Mouse (Mus musculus) natural killer cell, adult 2 months (primary cell): ENCODE measurements around the gene Leng9.
A peak's percentile ranks its signal among the peaks of the same experiment; 100 is the strongest.
"Not testable (repeated sequence)": the region's sequence is repeated elsewhere in the genome, so short reads cannot be mapped to it uniquely, and the experiment has no call there.

Experiments
- DNase-seq, 2 experiments: peaks; one replicate each; pipeline ENCODE4 v3.0.0; 2022; ENCODE audit warnings: low spot score in 2 of 2

Leng9 gene

DNA sequence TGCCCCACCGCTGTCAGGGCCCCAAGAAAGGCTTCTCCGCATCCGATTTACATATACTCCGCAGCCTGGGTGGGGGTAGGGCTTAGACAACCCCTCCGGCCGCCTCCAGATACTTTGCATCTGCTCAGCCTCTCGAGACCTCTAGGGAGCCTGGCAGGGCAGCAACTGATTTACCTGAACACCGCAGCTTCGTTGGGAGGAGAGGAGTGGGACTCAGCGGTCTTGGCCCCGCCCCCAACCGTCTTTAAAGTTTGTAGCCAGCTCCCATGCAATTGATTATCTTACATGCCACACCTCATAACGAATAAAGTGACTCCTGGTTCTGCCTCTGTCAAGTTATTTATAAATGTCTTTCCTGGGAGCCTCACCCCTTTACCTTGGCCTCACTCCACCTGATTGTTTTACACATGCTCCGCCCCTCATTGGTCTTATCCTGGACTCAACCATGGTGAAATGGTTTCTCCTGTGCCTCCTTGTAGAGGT lies at the start of gene Leng9:
TSS of gene Leng9 (minus strand) at position 316 of the 483 bp plus-strand sequence.
- DNase-seq, result peak in 1 of 2 experiments; percentile 61

DNA sequence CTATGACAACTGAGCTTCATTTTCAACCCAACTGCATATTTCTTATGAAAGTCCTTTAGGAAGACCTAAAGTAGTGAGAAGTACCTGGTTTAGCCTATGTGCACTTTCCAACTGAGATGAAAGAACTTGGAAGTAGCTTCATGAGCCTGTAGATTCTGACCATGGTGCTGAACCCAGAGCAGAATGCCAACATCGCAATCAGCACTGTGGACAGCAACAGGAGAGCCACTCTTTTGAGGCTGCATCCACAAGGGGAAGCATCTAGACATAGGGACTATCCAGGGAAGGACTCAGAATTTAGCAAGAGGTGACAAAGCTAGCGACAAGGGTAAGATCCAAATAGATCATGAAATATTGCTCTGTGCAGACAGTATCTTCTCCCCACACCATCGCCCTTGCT lies 28.3 kb upstream of the Leng9 start:
- DNase-seq, result no peak

DNA sequence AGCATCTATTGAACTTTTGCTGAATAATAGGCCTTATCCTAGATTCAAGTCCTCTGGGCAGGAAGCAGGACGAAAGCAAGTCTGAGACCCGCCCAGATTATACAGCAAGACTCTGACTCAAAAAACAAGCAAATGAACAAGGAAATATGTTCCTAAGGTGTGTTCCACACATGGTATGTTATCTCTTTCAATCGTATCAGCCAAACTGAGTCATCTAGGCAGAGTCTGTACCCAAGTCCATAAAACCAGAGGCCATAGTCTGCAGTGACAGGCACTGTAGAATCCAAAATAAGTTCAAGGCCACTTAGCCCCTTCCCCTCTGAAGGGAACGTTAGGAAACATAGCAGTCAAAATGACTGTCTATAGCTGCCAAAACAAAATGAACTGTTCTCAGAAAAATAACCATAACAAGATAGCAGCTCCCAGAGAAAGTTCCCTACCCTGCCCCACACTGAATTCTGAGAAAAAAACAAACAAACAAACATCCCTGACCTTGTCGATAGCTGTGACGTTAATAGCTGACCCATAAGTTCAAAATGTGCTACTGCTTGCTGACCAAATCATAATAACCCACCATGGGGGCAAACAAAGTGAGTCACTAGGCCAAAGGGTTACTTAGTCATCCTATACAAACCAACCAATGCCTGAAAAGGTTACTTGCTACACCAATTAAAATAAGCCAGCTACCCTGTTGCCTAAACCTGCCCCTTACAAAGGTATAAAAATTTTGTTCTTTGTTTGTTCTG lies 20.2 kb upstream of the Leng9 start:
- no peak for DNase-seq

DNA sequence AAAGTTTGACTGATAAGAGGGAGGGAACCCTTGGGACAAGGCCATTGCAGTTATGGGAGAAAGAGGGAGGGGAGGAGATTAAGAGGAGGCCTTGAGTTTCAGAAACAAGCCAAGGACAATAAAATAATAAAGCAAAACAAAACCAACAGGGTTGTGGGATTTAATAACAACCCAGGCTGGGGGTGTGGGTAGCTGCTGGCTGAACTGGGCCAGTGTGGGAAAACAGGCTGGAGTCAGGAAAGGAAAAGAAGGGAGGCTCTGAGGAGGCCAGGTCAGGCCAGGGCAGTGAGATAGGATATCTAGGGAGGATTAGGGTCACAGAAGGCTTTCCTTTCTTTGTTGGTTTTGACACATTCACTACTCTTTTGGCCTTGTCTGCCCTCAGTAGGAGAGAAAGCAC lies 16.9 kb upstream of the Leng9 start:
- DNase-seq, result no peak

DNA sequence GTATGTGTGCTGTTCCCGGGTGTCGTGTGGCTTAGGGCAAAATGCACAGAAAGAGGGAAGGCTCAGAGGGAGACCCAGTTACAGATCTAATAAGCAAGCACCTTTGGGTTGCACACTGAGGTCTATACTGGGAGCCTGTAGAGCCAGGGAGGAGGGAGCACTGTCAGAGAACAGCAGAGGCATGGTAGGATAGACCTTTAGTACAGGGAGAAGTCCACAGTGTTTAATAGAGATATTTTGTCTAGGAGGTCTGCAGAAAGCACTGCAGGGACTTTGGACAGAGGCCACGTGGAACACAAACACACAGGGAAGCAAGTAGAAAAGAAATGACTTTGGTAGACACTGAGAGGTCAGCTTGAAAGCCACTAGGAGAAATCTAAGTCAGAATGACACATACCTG lies 15.1 kb upstream of the Leng9 start:
- no peak for DNase-seq

DNA sequence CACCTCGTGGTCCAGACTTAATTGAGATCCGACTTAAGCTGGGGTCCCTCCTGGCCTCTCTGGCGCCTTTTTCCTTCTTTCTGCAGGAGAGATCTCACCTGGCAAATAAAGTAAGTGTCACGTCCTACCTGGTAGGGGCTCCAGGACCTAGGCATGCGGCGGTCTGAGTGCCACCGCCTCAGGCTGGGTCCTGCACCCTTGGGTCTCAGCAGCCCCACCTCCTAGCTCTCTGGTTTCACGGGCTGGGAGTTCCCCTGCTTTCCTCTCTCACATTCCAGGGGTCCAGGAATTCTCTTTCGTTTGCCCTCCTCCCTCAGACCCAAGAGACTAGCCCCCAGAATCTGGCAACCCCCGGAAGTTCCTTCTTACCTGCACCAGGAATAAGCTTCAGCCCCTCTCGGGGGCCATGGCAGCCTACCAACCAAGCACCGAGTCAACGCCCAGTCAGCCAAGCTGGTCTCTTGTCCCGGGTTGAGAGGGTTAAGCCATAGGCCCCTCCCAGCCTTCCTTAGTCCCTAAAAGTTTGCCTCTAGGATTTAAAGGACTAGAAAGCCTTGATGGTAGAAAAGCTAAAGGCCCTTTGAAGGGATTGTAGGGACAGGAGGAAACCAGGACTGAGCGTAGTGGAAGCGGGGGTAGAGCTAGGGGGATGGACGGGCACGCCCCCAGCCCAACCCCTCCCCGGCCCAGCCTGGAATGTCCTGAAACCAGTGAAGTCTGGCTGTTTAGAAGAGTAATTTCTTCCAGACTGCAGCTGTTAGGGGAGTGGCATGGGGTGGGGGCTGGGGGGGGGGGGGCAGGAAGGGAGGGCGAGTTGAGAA lies 14.1 kb upstream of the Leng9 start, which contains the start of gene Cdc42ep5:
TSS of gene Cdc42ep5 (minus strand) at position 771 of the 821 bp plus-strand sequence.
- DNase-seq, result no peak

DNA sequence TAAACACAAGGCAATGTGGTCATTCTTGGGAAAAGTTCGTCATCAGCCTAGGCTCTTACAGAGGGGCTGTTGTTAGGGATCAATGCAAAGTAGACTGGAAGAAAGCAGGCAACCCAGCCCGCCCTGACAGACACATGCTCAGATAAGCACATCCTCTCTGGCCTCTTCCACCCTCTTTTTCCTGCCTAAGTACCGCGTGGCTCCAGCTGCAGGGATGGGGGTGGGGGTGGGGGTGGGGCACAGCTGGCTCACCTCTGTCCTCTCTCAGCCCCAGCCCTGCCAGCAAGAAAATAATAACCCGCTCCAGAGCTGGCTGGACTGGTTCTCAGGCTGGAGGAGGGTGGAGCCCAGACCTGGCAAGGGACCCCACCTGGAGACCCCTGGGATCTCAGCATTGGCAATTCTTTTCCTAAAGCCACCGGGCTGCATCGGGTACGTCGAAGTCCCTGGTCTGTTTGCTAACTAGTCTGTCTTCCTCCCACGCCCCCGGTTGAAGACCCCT lies 13.4 kb upstream of the Leng9 start:
- DNase-seq, result no peak

DNA sequence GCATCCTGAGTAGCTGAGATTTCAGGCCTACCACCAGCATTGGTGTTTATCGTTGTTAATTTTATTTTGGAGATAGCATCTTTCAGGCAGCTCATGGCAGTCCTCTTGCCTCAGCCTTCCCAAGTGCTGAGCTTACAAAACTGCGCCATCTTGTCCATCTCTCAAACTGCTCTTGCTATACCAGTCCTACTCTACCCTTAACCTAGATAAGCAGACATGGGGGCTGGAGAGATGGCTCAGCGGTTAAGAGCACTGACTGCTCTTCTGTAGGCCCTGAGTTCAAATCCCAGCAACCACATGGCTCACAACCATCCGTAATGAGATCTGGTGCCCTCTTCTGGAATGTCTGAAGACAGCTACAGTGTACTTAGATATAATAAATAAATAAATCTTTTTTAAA lies 11.4 kb upstream of the Leng9 start:
- not testable (repeated sequence) for DNase-seq

DNA sequence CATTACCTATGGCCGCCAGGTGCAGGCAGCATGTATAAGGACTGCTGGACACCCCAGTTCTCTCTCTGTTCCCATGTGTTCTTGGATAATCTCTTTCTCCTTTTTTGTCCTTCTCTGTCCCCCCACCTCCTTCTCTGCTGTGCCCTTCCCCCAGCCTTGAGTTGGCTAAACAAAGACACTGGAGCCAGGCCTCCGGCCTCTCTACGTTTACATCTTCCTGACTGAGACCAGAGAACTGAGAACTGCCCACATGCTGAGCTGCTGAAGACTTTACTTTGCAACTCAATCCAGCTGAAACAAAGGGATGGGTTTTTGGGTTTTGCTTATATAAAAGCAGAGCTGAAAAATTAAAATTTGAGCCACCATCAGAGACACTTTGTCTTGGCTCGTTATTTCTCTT lies 4.8 kb upstream of the Leng9 start:
- DNase-seq, result no peak

DNA sequence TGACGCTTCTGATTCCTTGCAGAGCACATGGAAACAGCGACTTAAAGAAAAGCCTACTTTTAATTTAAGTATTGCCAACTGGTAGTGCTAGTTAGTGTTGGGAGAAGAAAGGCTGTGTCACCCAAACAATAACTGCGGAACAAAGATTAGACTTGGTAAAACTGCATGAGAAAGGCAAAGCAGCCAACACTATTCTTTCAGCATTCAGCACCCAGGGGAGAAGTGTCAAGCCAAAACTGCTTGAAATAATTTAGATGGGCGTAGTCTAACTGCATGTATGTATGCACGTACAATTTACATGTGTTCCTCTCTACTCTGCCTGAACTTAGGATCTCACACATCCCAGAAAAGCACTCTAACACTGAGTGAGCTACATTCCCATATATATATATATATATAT lies 4.2 kb upstream of the Leng9 start:
- DNase-seq, result no peak

DNA sequence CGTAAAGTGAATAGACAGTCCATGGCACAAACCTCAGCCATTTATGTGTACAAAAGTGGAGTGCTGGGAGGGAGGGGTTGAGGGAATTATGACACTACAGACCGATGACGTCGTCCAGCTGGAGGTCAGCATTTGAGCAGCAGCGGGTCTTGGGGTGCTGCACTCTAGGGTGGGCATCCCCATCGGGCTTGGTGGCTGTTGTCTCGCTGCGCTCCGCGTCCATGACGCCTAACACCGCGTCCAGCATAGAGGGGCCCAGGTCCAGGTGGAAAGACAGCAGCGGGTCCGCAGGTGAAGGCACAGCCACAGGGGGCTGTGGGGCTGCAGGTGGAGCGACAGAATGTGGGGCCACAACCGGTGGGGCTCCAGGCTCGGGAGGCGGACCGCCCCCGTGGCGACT lies 1.1 kb upstream of the Leng9 start:
- DNase-seq, result no peak

DNA sequence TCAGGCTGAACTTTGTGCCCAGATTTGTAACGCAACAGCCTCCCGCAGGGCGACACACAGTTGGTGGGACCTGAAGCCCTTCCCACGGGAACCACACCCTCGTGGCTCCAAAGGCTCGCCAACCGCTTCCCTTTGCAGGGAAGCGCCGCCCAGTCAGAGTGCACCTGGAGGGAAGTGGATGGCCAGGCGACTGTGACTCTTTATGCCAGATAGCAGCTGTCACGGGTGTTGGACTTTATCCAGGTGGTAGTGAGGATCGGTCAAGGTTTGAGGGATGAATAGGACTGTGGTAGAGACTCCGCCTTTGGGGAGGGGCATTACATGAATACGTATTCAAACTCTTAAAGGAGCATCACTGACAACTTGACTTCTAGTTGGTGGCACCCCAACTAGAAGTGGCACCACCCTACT lies 642 bp upstream of the Leng9 start:
- no peak for DNase-seq

DNA sequence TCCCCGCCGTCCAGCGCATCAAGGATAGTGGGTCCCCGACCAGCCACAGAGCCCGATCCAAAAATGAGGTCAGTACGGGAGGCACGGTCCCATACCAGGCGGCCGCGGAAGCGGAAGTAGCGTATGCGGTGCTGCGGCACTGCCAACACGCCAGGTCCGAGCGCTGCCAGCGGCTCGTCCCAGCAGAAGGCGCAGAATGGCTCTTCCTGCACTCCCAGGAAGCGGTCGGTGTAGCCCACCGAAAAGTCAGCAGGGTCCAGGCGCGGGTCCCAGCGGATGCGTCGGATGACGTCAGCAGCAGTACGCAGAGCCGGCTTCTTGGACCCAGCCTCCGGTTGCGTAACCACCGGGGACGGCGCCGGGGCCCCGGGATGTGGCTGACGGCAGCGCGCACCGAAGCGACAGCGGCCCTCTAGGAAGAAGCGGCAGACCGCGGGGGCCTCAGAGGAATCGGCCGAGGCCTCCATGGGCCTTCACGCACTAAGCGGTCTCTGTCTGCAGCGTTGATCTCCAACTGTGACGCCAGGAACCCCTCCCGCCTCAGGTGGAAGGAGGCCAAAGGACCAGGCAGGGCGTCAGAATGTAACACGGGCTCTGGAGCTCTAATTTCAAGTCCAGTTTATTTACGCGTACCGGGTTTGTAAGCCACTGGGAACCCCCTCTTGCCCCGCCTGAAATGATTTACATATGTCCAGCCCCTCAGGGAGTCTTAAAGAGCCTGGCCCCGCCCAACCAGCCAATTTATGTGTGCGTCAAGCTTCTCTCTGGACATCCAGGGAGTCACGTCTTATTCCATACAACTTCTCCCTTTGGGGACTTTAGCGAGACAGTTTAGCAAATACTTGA lies 742 bp downstream of the Leng9 start:
- peak; percentile 76 to 78 for DNase-seq

DNA sequence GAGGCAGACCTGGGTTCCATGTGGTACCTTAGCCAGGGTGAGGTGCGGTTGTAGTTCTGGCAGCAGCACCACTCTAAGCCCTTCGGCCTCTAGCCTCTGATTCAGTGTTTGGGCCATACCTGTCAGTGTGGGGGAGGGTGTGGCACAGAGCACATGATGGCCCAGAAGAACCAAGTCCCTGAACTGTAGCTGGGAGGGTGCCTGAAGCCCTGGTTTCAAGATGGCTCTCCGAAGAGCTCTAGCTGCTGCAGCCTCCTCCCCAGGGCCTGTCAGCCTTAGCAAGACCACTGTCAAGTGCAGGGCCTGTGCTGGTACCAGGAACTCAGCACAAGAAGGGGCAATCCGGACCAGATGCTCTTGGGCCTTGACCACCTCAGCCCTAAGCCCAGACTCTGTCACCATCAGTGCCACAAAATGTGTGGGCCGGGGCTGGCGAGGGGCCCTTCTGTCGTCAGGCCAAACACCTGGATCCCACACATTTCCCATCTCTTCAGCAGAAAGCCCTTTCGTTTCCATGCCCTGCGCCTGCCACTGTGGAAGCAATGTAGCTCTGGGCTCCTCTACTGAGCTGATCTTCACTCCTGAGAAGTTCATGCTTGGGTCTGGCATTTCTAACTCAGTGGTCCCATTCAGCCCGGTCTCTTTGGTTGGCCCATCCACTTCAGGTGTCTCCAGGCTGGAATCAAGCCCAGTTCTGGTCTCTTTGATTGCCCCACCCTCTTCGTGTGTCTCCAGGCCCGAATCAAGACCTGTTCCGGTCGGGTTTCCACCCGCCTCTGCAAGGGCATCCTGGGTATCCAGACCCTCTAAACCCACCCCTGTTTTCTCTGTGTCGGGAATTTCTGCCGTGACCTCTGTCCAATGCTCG lies 1.6 kb downstream of the Leng9 start:
- no peak for DNase-seq

DNA sequence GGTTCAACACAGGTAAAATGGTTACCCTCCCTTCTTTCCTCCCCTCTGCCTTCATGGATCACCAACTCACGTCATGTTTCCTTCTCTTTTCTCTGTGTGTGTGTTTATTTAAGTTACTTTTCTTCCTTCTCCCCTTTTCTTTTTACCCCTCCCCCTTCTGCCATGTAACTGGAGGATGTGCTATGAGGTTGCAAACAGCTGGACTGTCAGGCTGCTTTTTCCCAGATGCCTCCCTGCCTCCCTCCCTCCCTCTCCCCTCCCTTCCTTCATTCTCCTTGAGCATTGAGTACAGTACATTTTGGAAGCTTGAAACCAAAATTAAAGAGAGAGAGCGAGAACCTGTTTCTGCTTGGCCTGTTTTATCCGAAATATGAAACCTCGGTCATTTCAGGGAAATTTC lies 2.3 kb downstream of the Leng9 start:
- no peak for DNase-seq

DNA sequence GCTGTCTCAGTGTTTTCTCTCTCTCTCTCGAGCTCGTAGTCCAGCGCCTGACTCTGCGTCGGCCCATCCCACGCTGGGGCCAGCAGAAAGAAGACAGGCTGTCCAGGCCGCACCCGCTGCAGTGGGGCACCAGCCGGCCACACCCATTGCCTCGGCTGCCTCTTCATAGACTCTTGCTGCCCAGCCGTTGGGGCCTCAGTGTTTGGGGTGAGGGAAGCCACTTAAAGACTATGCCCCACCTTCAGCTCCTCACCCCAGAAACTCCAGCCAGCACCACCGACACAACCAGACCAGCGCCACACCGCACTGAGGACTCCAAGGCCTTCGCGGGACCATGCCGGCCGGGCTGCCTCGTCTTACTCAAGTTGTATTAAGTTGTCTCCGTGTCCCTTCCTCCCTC lies 2.8 kb downstream of the Leng9 start:
- no peak for DNase-seq

DNA sequence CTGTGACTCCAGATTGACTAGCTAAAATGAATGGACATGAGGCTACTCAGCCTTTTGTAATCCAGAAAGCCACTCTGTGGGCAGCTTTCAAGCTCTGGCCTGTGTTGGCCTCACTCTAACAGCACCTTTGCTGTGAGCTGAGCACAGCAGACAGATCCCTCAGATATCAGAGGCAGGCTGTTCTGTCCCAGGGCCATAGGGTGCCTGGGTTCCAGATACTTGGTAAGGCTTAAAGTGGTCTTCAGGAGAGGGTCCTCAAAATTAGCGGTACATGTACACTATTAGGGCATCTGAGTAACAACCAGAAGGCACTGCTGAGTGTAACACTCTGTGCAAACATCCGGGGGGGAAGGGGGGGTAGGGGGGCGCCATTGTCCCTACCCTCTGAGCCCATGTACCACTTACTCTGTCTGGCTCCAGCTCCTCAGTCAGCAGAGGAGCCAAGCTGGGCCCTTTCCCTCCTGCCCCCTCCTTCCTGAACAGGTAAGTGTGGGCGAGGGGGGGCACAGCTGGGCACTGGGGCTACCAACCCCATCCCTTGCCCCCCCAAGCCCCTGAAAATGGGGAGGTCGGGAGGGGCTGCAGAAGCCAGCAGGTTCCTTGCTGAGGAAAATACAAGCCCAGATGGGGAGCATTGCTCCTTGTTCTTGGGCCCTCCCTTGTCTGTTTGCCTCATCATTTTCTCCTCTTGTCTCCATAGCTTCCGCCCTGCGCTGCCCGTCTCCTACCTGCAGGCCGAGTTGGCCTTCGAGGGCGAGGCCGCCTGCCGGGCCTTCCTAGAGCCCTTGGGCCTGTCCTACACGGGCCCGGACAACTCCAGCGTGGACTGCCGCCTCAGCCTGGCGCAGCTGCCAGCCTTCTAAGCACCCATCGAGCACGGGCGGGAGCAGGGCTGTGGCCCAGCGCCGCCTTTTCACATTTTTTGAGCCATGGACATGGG lies 3.7 kb downstream of the Leng9 start:
- no peak for DNase-seq

DNA sequence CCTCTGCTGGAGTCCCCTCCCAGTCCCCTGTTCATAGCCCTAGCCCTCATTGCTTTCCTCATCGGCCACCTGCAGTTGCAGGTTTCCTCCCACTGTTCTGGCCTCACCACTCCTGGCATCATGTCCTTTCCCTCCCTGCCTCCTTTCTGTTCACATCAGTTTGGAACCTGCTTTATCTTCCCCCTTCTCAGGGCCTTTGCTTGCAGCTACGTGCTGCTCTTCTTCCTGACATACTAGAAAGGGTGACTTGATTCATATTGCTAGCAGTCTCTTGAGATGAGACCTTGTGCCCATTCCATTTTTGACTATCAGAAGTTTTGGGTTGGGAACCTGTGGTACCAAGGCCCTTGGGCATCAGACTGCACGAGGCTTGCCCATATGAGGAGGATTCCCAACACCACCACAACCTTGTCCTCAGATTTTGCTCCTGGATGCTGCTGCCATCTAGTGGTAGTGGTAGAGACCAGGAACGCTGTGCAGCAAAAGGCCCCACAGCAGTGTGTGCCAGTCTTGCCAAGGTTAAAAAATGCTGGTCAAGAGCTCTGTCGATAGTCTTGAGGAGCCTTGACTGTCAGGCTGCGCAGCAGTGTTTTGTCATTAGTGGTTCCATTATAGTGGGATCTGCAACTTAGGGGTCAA lies 4.5 kb downstream of the Leng9 start:
- peak; percentile 47 to 52 for DNase-seq
